Mouse (Mus musculus): ENCODE measurements around the gene Prcd. TPM values are rescaled to one million over a fixed set of nuclear protein-coding genes. Genes with fewer than 3 reads are reported as not detected.

Prcd gene
- polyA plus RNA-seq, 1 experiment from 2014 or later, result 1.6 TPM

- 66% methylated on average over 10 of the region's 10 CpGs for WGBS
- H3K36me3 ChIP-seq (ENCODE audit: control insufficient read depth, insufficient read depth, low read length), result no peaks in the 10 kb centered on the region
- no peak overlapping the region for H3K4me3 ChIP-seq (replicated peaks; ENCODE audit: low read length)
- H3K4me1 ChIP-seq (ENCODE audit: control insufficient read depth, insufficient read depth, low read length), result peaks cover 43% of the 10 kb centered on the region
- no peak for ATAC-seq (ENCODE audit: insufficient read depth, low FRiP score)
- H3K27ac ChIP-seq (ENCODE audit: low read length), result peak overlapping the region; percentile 74
- peak overlapping the region; percentile 22; the same call in 1 of the 2 replicates for H3K4me2 ChIP-seq (ENCODE audit: low read depth, low read length)
- H3K27me3 ChIP-seq (ENCODE audit: control insufficient read depth, insufficient read depth, low read length), result no peaks in the 10 kb centered on the region
- H3K9ac ChIP-seq (ENCODE audit: low read length), result peak overlapping the region; percentile 7; the same call in 1 of the 2 replicates
- H3K9me3 ChIP-seq (replicated peaks; ENCODE audit: control insufficient read depth, low read length), result no peaks in the 10 kb centered on the region
Observed at GRCm38 (mm10) chr11:116616438-116617118, 36.8 kb upstream of the Prcd start.

- H3K27me3 ChIP-seq (ENCODE audit: control insufficient read depth, insufficient read depth, low read length), result no peaks in the 10 kb centered on the region
- no peak overlapping the region; the same call in 1 of the 2 replicates for H3K9ac ChIP-seq (ENCODE audit: low read length)
- no peak overlapping the region for H3K27ac ChIP-seq (ENCODE audit: low read length)
- H3K9me3 ChIP-seq (replicated peaks; ENCODE audit: control insufficient read depth, low read length), result no peaks in the 10 kb centered on the region
- ATAC-seq (ENCODE audit: insufficient read depth, low FRiP score), result no peak
- no peak overlapping the region for H3K4me2 ChIP-seq (ENCODE audit: low read depth, low read length)
- peaks cover 49% of the 10 kb centered on the region for H3K4me1 ChIP-seq (ENCODE audit: control insufficient read depth, insufficient read depth, low read length)
- H3K4me3 ChIP-seq (replicated peaks; ENCODE audit: low read length), result no peak overlapping the region
- H3K36me3 ChIP-seq (ENCODE audit: control insufficient read depth, insufficient read depth, low read length), result no peaks in the 10 kb centered on the region
- WGBS, result 88% methylated on average over 7 of the region's 7 CpGs
Observed at GRCm38 (mm10) chr11:116617641-116618040, 35.7 kb upstream of the Prcd start.

- Histone ChIP-seq H3K36me3 (ENCODE audit: control insufficient read depth, insufficient read depth, low read length) (no peaks in the 10 kb centered on the region), H3K27ac (ENCODE audit: low read length) (no peak overlapping the region), H3K9ac (ENCODE audit: low read length) (no peak overlapping the region), H3K4me3 (replicated peaks; ENCODE audit: low read length) (no peak overlapping the region), H3K27me3 (ENCODE audit: control insufficient read depth, insufficient read depth, low read length) (no peaks in the 10 kb centered on the region), H3K4me1 (ENCODE audit: control insufficient read depth, insufficient read depth, low read length) (peaks cover 57% of the 10 kb centered on the region), H3K9me3 (replicated peaks; ENCODE audit: control insufficient read depth, low read length) (no peaks in the 10 kb centered on the region), H3K4me2 (ENCODE audit: low read depth, low read length) (no peak overlapping the region)
- no peak for ATAC-seq (ENCODE audit: insufficient read depth, low FRiP score)
- WGBS, result 90% methylated on average over 7 of the region's 7 CpGs
Observed at GRCm38 (mm10) chr11:116618666-116619065, 34.7 kb upstream of the Prcd start.

GRCm38 (mm10) chr11:116619156-116619555 lies 34.2 kb upstream of the Prcd start:
- WGBS, result 83% methylated on average over 7 of the region's 7 CpGs
- H3K36me3 ChIP-seq (ENCODE audit: control insufficient read depth, insufficient read depth, low read length), result no peaks in the 10 kb centered on the region
- no peak overlapping the region for H3K4me2 ChIP-seq (ENCODE audit: low read depth, low read length)
- no peak overlapping the region for H3K4me3 ChIP-seq (replicated peaks; ENCODE audit: low read length)
- H3K4me1 ChIP-seq (ENCODE audit: control insufficient read depth, insufficient read depth, low read length), result peaks cover 57% of the 10 kb centered on the region
- no peak overlapping the region for H3K9ac ChIP-seq (ENCODE audit: low read length)
- H3K27me3 ChIP-seq (ENCODE audit: control insufficient read depth, insufficient read depth, low read length), result no peaks in the 10 kb centered on the region
- no peak for ATAC-seq (ENCODE audit: insufficient read depth, low FRiP score)
- no peaks in the 10 kb centered on the region for H3K9me3 ChIP-seq (replicated peaks; ENCODE audit: control insufficient read depth, low read length)
- no peak overlapping the region for H3K27ac ChIP-seq (ENCODE audit: low read length)

GRCm38 (mm10) chr11:116619561-116619960 lies 33.8 kb upstream of the Prcd start:
- Histone ChIP-seq H3K36me3 (ENCODE audit: control insufficient read depth, insufficient read depth, low read length) (no peaks in the 10 kb centered on the region), H3K4me3 (replicated peaks; ENCODE audit: low read length) (no peak overlapping the region), H3K9ac (ENCODE audit: low read length) (no peak overlapping the region), H3K9me3 (replicated peaks; ENCODE audit: control insufficient read depth, low read length) (no peaks in the 10 kb centered on the region), H3K4me2 (ENCODE audit: low read depth, low read length) (no peak overlapping the region), H3K27ac (ENCODE audit: low read length) (no peak overlapping the region), H3K4me1 (ENCODE audit: control insufficient read depth, insufficient read depth, low read length) (peaks cover 60% of the 10 kb centered on the region), H3K27me3 (ENCODE audit: control insufficient read depth, insufficient read depth, low read length) (no peaks in the 10 kb centered on the region)
- ATAC-seq (ENCODE audit: insufficient read depth, low FRiP score), result no peak
- 61% methylated on average over 8 of the region's 8 CpGs for WGBS

GRCm38 (mm10) chr11:116620073-116620472 lies 33.3 kb upstream of the Prcd start:
- 35% methylated on average over 9 of the region's 9 CpGs for WGBS
- H3K4me1 ChIP-seq (ENCODE audit: control insufficient read depth, insufficient read depth, low read length), result peaks cover 62% of the 10 kb centered on the region
- no peaks in the 10 kb centered on the region for H3K27me3 ChIP-seq (ENCODE audit: control insufficient read depth, insufficient read depth, low read length)
- ATAC-seq (ENCODE audit: insufficient read depth, low FRiP score), result no peak
- H3K36me3 ChIP-seq (ENCODE audit: control insufficient read depth, insufficient read depth, low read length), result no peaks in the 10 kb centered on the region
- H3K9me3 ChIP-seq (replicated peaks; ENCODE audit: control insufficient read depth, low read length), result no peaks in the 10 kb centered on the region
- no peak overlapping the region for H3K4me3 ChIP-seq (replicated peaks; ENCODE audit: low read length)
- no peak overlapping the region for H3K27ac ChIP-seq (ENCODE audit: low read length)
- no peak overlapping the region for H3K4me2 ChIP-seq (ENCODE audit: low read depth, low read length)
- 0 out of 2 replicates have a peak overlapping the region, but pooled peaks have one; percentile 8 for H3K9ac ChIP-seq (ENCODE audit: low read length)

- peaks cover 56% of the 10 kb centered on the region for H3K4me1 ChIP-seq (ENCODE audit: control insufficient read depth, insufficient read depth, low read length)
- H3K9ac ChIP-seq (ENCODE audit: low read length), result no peak overlapping the region
- no peak for ATAC-seq (ENCODE audit: insufficient read depth, low FRiP score)
- WGBS, result 72% methylated on average over 10 of the region's 10 CpGs
- peak overlapping the region; percentile 3; the same call in 1 of the 2 replicates for H3K4me2 ChIP-seq (ENCODE audit: low read depth, low read length)
- H3K27me3 ChIP-seq (ENCODE audit: control insufficient read depth, insufficient read depth, low read length), result no peaks in the 10 kb centered on the region
- H3K9me3 ChIP-seq (replicated peaks; ENCODE audit: control insufficient read depth, low read length), result no peaks in the 10 kb centered on the region
- peak overlapping the region; percentile 59; the same call in 1 of the 2 replicates for H3K27ac ChIP-seq (ENCODE audit: low read length)
- H3K4me3 ChIP-seq (replicated peaks; ENCODE audit: low read length), result no peak overlapping the region
- H3K36me3 ChIP-seq (ENCODE audit: control insufficient read depth, insufficient read depth, low read length), result no peaks in the 10 kb centered on the region
Observed at GRCm38 (mm10) chr11:116620559-116621253, 32.6 kb upstream of the Prcd start.

GRCm38 (mm10) chr11:116621258-116621704 lies 32.1 kb upstream of the Prcd start:
- H3K4me1 ChIP-seq (ENCODE audit: control insufficient read depth, insufficient read depth, low read length), result peaks cover 51% of the 10 kb centered on the region
- ATAC-seq (ENCODE audit: insufficient read depth, low FRiP score), result peak; percentile 58
- H3K9me3 ChIP-seq (replicated peaks; ENCODE audit: control insufficient read depth, low read length), result no peaks in the 10 kb centered on the region
- H3K27me3 ChIP-seq (ENCODE audit: control insufficient read depth, insufficient read depth, low read length), result no peaks in the 10 kb centered on the region
- H3K4me2 ChIP-seq (ENCODE audit: low read depth, low read length), result peak overlapping the region; percentile 3; the same call in 1 of the 2 replicates
- 29% methylated on average over 6 of the region's 6 CpGs for WGBS
- no peaks in the 10 kb centered on the region for H3K36me3 ChIP-seq (ENCODE audit: control insufficient read depth, insufficient read depth, low read length)
- no peak overlapping the region for H3K9ac ChIP-seq (ENCODE audit: low read length)
- no peak overlapping the region for H3K4me3 ChIP-seq (replicated peaks; ENCODE audit: low read length)
- H3K27ac ChIP-seq (ENCODE audit: low read length), result peak overlapping the region; percentile 59; the same call in 1 of the 2 replicates

All from stomach, embryonic 16.5 days (tissue).